Mouse (Mus musculus) neural tube, embryonic 15.5 days (tissue): ENCODE measurements around the gene Thsd4. TPM values are rescaled to one million over a fixed set of nuclear protein-coding genes. Genes with fewer than 3 reads are reported as not detected.

Experiments
- ATAC-seq: fragments of 200-750 bp; cut with Nextera tagmentation; 2 replicates; pipeline ENCODE4 v1.8.0; 2017; ENCODE audit warnings: mild to moderate bottlenecking, moderate TSS enrichment, moderate library complexity; ENCODE audit not compliant: low FRiP score
- H3K27ac ChIP-seq: fragments of 300-500 bp; sonication (generic); replicated peaks from 2 replicates; pipeline ENCODE4 v1.5.1; 2015; ENCODE audit warnings: mild to moderate bottlenecking, inconsistent platforms
- H3K27me3 ChIP-seq: fragments of 300-500 bp; sonication (generic); replicated peaks from 2 replicates; pipeline ENCODE4 v1.6.1; 2015; ENCODE audit warnings: inconsistent platforms
- H3K36me3 ChIP-seq: fragments of 300-500 bp; sonication (generic); 2 replicates; pipeline ENCODE4 v1.6.1; 2015; ENCODE audit warnings: inconsistent platforms
- H3K4me1 ChIP-seq: fragments of 300-500 bp; sonication (generic); 2 replicates; pipeline ENCODE4 v1.6.1; 2015; ENCODE audit warnings: inconsistent platforms
- H3K4me2 ChIP-seq: fragments of 300-500 bp; sonication (generic); 2 replicates; pipeline ENCODE4 v1.6.1; 2015; ENCODE audit warnings: inconsistent platforms, mild to moderate bottlenecking, moderate library complexity
- H3K4me3 ChIP-seq: fragments of 300-500 bp; sonication (generic); replicated peaks from 2 replicates; pipeline ENCODE4 v1.5.1; 2015; ENCODE audit warnings: mild to moderate bottlenecking, inconsistent platforms
- H3K9ac ChIP-seq: fragments of 300-500 bp; sonication (generic); replicated peaks from 2 replicates; pipeline ENCODE4 v1.6.1; 2015; ENCODE audit warnings: mild to moderate bottlenecking, inconsistent platforms
- H3K9me3 ChIP-seq: fragments of 300-500 bp; sonication (generic); replicated peaks from 2 replicates; pipeline ENCODE4 v1.6.1; 2016; ENCODE audit warnings: inconsistent platforms
- WGBS: fragments of 180-500 bp; shearing (Covaris S2); methylation state at CpG from one replicate; pipeline ENCODE4 v1.1.7; 2015; ENCODE audit warnings: mixed read lengths; 5-methylcytosine and 5-hydroxymethylcytosine counted together
- polyA plus RNA-seq: library from polyadenylated mRNA; unstranded; fragments of >200 nt; fragmentation: Nextera tagmentation; extraction: Ambion mirVana; gene quantifications from 2 replicates; pipeline ENCODE4 v1.2.1, GENCODE M21; 2015

The Thsd4 gene
- polyA plus RNA-seq, 1 experiment from 2014 or later: 6.8 TPM

DNA sequence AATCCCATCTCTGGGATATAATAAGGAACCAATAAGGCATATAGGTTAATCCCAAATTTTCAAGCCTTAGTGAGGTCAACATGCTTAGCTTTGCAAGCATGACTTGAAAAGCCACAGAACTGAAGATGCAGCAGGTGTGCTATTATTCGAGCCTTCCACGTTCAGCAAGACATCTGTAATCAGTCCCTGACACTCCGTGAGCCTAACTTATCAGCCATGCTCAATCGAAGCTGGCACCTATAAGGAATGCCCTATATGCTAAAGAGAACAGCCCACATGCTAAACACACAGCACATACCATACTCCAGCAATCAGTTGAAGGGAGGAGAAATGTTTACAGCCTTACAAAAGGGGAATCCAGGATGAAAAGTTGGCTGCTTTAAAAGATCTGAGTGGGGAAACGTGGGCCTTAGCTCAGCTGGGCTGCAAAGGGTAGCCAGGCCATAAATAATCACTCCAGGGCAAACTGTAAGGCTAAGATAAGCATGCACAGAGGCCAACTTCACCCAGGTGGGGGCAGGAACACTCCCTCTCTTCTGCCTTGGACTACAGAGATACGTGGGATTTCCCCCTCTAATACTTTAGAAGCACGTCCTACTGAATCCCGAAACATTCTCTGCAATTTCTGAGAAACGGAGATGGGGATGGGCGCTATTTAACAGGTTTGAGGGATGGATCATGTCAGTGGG lies 154.1 kb downstream of the Thsd4 start:
- H3K9me3 ChIP-seq: no peaks in the 10 kb centered on the region
- no peak overlapping the region for H3K9ac ChIP-seq
- no peaks in the 10 kb centered on the region for H3K27me3 ChIP-seq
- H3K4me2 ChIP-seq: no peak overlapping the region
- no peaks in the 10 kb centered on the region for H3K36me3 ChIP-seq
- peaks cover 13% of the 10 kb centered on the region for H3K4me1 ChIP-seq
- no peak overlapping the region for H3K27ac ChIP-seq
- no peak overlapping the region for H3K4me3 ChIP-seq
- 74% methylated on average over 10 of the region's 10 CpGs for WGBS
- no peak for ATAC-seq

DNA sequence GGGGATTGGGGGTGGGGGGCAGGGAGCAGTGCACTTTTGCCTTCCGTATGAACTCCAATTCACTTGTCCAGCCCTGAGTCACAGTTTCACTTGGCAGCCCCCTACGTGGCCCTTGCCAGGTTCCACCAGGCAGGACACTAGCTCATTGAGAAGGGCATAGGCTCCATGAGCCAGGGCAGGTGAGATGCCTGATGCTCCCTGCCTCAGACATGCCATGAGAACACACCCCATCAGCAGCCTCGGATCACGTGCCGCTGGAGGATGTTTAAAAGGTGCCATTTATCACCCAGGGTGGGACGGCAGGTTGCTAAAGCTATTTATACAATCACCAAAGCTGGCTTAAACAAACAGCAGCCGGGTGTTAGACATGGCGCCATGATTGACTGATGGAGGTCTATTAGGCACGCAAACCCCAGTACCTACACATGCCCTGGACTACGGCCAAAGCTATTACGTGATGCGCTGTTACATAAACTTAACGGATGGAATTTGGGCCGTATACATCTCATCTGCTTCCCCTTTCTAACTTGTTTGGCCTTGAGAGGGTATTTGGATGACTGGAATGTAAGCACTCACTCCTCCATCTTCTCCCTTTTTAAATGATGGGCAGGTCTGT lies 157.6 kb downstream of the Thsd4 start:
- no peaks in the 10 kb centered on the region for H3K9me3 ChIP-seq
- no peak for ATAC-seq
- no peak overlapping the region for H3K27ac ChIP-seq
- H3K9ac ChIP-seq: no peak overlapping the region
- no peak overlapping the region for H3K4me2 ChIP-seq
- WGBS: 44% methylated on average over 14 of the region's 14 CpGs
- H3K27me3 ChIP-seq: no peaks in the 10 kb centered on the region
- H3K4me1 ChIP-seq: peaks cover 13% of the 10 kb centered on the region
- H3K4me3 ChIP-seq: no peak overlapping the region
- H3K36me3 ChIP-seq: no peaks in the 10 kb centered on the region

GRCm38 (mm10) chr9:60352351-60352750 lies 169.5 kb downstream of the Thsd4 start:
- Histone ChIP-seq H3K9ac (no peak overlapping the region), H3K27ac (no peak overlapping the region), H3K4me3 (no peak overlapping the region), H3K9me3 (no peaks in the 10 kb centered on the region), H3K27me3 (no peaks in the 10 kb centered on the region), H3K36me3 (no peaks in the 10 kb centered on the region), H3K4me1 (0 out of 2 replicates have a peak, but pooled peaks cover 2% of the 10 kb centered on the region), H3K4me2 (no peak overlapping the region)
- no peak for ATAC-seq
- 86% methylated on average over 4 of the region's 4 CpGs for WGBS

- Histone ChIP-seq H3K4me3 (no peak overlapping the region), H3K36me3 (no peaks in the 10 kb centered on the region), H3K27ac (no peak overlapping the region), H3K9me3 (no peaks in the 10 kb centered on the region), H3K9ac (no peak overlapping the region), H3K27me3 (no peaks in the 10 kb centered on the region), H3K4me1 (0 out of 2 replicates have a peak, but pooled peaks cover 2% of the 10 kb centered on the region), H3K4me2 (no peak overlapping the region)
- ATAC-seq: no peak
- WGBS: 64% methylated on average over 6 of the region's 6 CpGs
Observed at GRCm38 (mm10) chr9:60351153-60351552, 170.7 kb downstream of the Thsd4 start.

GRCm38 (mm10) chr9:60336147-60336546 lies 185.7 kb downstream of the Thsd4 start:
- no peak overlapping the region for H3K4me2 ChIP-seq
- no peaks in the 10 kb centered on the region for H3K9me3 ChIP-seq
- no peak overlapping the region for H3K9ac ChIP-seq
- no peak for ATAC-seq
- no peak overlapping the region for H3K27ac ChIP-seq
- WGBS: 91% methylated on average over 5 of the region's 5 CpGs
- H3K36me3 ChIP-seq: no peaks in the 10 kb centered on the region
- no peak overlapping the region for H3K4me3 ChIP-seq
- H3K27me3 ChIP-seq: no peaks in the 10 kb centered on the region
- H3K4me1 ChIP-seq: no peaks in the 10 kb centered on the region

- 95% methylated on average over 6 of the region's 6 CpGs for WGBS
- Histone ChIP-seq H3K4me3 (no peak overlapping the region), H3K9me3 (no peaks in the 10 kb centered on the region), H3K27ac (no peak overlapping the region), H3K4me1 (no peaks in the 10 kb centered on the region), H3K36me3 (no peaks in the 10 kb centered on the region), H3K27me3 (no peaks in the 10 kb centered on the region), H3K4me2 (no peak overlapping the region), H3K9ac (no peak overlapping the region)
- ATAC-seq: no peak
Observed at GRCm38 (mm10) chr9:60335455-60335854, 186.4 kb downstream of the Thsd4 start.

DNA sequence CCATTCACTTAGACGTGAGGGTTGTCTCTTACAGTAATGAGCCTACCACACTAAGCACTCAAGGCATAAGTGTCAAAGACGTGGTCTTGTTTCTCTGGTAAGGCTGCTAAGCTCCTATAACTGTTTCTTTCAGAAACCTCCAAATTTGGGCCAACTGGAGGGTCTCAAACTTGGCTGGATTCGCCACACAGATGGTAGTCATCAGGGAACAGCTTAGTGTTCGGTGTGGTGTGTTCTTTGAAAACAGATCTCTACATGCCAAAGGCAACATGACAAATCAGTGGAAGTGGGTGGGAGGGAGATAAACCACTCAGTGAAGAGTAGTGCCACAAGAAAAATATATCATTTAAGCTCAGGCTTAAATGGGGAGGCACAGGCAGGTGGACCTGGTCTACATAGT lies 191.9 kb downstream of the Thsd4 start:
- no peak for ATAC-seq
- no peak overlapping the region for H3K9ac ChIP-seq
- no peaks in the 10 kb centered on the region for H3K9me3 ChIP-seq
- H3K4me2 ChIP-seq: no peak overlapping the region
- no peaks in the 10 kb centered on the region for H3K4me1 ChIP-seq
- no peaks in the 10 kb centered on the region for H3K36me3 ChIP-seq
- H3K4me3 ChIP-seq: no peak overlapping the region
- no peaks in the 10 kb centered on the region for H3K27me3 ChIP-seq
- no peak overlapping the region for H3K27ac ChIP-seq
- 86% methylated on average over 4 of the region's 4 CpGs for WGBS

DNA sequence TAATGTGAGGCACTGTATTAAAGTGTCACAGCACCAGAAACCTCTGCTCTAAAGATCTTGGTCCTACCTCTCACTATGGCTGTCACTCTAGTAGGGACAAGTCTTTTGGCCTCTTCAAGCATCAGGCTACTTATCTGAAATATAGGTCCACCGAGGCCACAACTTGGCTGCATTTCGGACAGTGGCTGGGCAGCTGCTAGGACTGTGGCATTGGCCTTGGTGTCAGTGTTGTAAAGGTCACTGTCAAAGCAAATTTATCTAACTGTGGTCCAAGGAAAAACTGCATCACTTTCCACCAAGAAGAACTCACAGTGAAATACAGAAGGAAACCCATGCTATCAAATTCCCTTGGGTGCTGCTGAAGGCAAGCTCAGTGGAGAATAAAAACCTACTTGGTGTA lies 197.1 kb downstream of the Thsd4 start:
- Histone ChIP-seq H3K4me1 (no peaks in the 10 kb centered on the region), H3K36me3 (no peaks in the 10 kb centered on the region), H3K9me3 (no peaks in the 10 kb centered on the region), H3K4me2 (no peak overlapping the region), H3K27ac (no peak overlapping the region), H3K4me3 (no peak overlapping the region), H3K27me3 (no peaks in the 10 kb centered on the region), H3K9ac (no peak overlapping the region)
- no peak for ATAC-seq
- WGBS: 89% methylated on average over 2 of the region's 2 CpGs

- Histone ChIP-seq H3K4me1 (no peaks in the 10 kb centered on the region), H3K27me3 (no peaks in the 10 kb centered on the region), H3K27ac (no peak overlapping the region), H3K9ac (no peak overlapping the region), H3K4me2 (no peak overlapping the region), H3K9me3 (no peaks in the 10 kb centered on the region), H3K4me3 (no peak overlapping the region), H3K36me3 (no peaks in the 10 kb centered on the region)
- ATAC-seq: no peak
- WGBS: 93% methylated on average over 6 of the region's 6 CpGs
Observed at GRCm38 (mm10) chr9:60323435-60323834, 198.4 kb downstream of the Thsd4 start.

GRCm38 (mm10) chr9:60317291-60317690 lies 204.6 kb downstream of the Thsd4 start:
- Histone ChIP-seq H3K9me3 (no peaks in the 10 kb centered on the region), H3K4me2 (no peak overlapping the region), H3K27me3 (no peaks in the 10 kb centered on the region), H3K4me1 (peaks cover 16% of the 10 kb centered on the region), H3K27ac (no peak overlapping the region), H3K9ac (no peak overlapping the region), H3K36me3 (no peaks in the 10 kb centered on the region), H3K4me3 (no peak overlapping the region)
- WGBS: 95% methylated on average over 8 of the region's 8 CpGs
- no peak for ATAC-seq

- no peaks in the 10 kb centered on the region for H3K36me3 ChIP-seq
- peaks cover 23% of the 10 kb centered on the region for H3K4me1 ChIP-seq
- H3K9ac ChIP-seq: no peak overlapping the region
- H3K27ac ChIP-seq: no peak overlapping the region
- no peaks in the 10 kb centered on the region for H3K9me3 ChIP-seq
- no peak for ATAC-seq
- H3K27me3 ChIP-seq: no peaks in the 10 kb centered on the region
- H3K4me2 ChIP-seq: no peak overlapping the region
- no peak overlapping the region for H3K4me3 ChIP-seq
- WGBS: 90% methylated on average over 5 of the region's 5 CpGs
Observed at GRCm38 (mm10) chr9:60316510-60316909, 205.3 kb downstream of the Thsd4 start.

DNA sequence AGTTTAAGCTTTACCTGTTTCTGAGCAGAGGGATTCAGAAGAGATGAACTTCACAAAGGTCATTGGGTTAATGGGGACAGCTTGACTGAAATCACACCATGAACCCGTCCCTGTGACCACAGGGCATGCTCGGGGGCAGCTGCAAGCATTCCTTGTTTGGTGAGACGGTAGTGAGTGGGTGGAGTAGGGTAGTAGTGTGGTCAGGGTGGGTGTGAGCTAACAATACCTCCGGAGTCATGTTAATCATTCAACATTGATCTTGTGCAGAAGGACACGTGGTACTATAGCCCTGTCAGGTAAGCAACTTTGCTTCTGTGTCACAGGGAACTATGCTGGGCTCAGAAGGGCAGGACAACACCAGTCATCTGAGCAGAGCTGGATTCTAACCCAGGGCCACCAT lies 206.3 kb downstream of the Thsd4 start:
- WGBS: 84% methylated on average over 5 of the region's 5 CpGs
- Histone ChIP-seq H3K27ac (no peak overlapping the region), H3K27me3 (no peaks in the 10 kb centered on the region), H3K4me2 (no peak overlapping the region), H3K9ac (no peak overlapping the region), H3K4me3 (no peak overlapping the region), H3K36me3 (no peaks in the 10 kb centered on the region), H3K4me1 (peaks cover 32% of the 10 kb centered on the region), H3K9me3 (no peaks in the 10 kb centered on the region)
- no peak for ATAC-seq
